Mouse (Mus musculus): ENCODE data around the gene Sema3e.

Sema3e gene

GRCm38 (mm10) chr5:14216211-14216610, 191.1 kb downstream of the Sema3e start:
- DNase-seq = no peak

GRCm38 (mm10) chr5:14218677-14219076, 193.6 kb downstream of the Sema3e start:
- DNase-seq = no peak

- DNase-seq = no peak
Measured at GRCm38 (mm10) chr5:14224509-14224908, 199.4 kb downstream of the Sema3e start.

- no peak for DNase-seq
Measured at GRCm38 (mm10) chr5:14231027-14231426, 206.0 kb downstream of the Sema3e start.

- DNase-seq = peak; percentile 30
Measured at GRCm38 (mm10) chr5:14252583-14252982, 227.5 kb downstream of the Sema3e start.

- DNase-seq = no peak
Measured at GRCm38 (mm10) chr5:14253328-14253727, 228.3 kb downstream of the Sema3e start.

- no peak for DNase-seq
Measured at GRCm38 (mm10) chr5:14260156-14260555, 235.1 kb downstream of the Sema3e start.

- DNase-seq = no peak
Measured at GRCm38 (mm10) chr5:14267400-14267799, 242.3 kb downstream of the Sema3e start.
